Mouse (Mus musculus) ES-E14 (cell line): Measurements from ENCODE around the gene Ss18l2.

Source experiments
- CHD2 ChIP-seq: IDR thresholded peaks from 2 replicates; pipeline ENCODE4 v1.6.1; 2014; ENCODE audit warnings: mild to moderate bottlenecking, low read depth, low read length, inconsistent platforms
- HCFC1 ChIP-seq: IDR thresholded peaks from 2 replicates; pipeline ENCODE4 v1.6.1; 2012; ENCODE audit warnings: low read length, inconsistent platforms, borderline replicate concordance; ENCODE audit not compliant: insufficient read depth
- MAFK ChIP-seq: IDR thresholded peaks from 2 replicates; pipeline ENCODE4 v1.6.1; 2014; ENCODE audit warnings: mild to moderate bottlenecking, low read depth, low read length, inconsistent platforms; ENCODE audit not compliant: insufficient read depth
- ZC3H11A ChIP-seq: IDR thresholded peaks from 2 replicates; pipeline ENCODE4 v1.6.1; 2012; ENCODE audit warnings: low read depth, mild to moderate bottlenecking, inconsistent platforms, low read length, borderline replicate concordance
- ZNF384 ChIP-seq: IDR thresholded peaks from 2 replicates; pipeline ENCODE4 v1.6.1; 2012; ENCODE audit warnings: low read depth, low read length, inconsistent platforms

GRCm38 (mm10) chr9:121704646-121705625, 5.2 kb upstream of the Ss18l2 start, which contains the start of gene Sec22c:
- TF ChIP-seq ZNF384 (no peak), CHD2 (no peak), HCFC1 (no peak), MAFK (no peak), ZC3H11A (no peak)
